Mouse (Mus musculus): ENCODE measurements around the gene Zfp704.

DNA sequence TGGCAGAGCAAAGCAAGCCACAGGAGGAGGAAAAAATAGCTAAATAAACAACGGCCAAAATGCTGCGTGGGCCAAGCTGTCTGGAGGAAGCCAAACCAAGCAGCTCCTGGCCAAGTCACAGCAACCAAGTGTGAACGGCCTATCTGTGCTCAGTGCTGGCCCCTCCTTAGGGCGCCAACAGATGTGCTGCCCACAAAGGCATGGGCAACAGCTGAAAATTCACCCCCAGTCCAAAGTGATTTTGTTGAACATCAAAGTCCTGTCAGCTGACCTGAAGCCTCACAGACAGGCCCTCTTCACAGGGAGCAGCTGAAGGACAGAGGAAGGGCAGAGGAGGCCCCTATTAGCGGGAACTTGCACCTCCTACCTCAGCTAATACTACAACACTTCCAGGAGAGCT, 148.2 kb downstream of the Zfp704 start:
- TF ChIP-seq GATA1 (IDR thresholded peaks at IDR 0.05; ENCODE audit: low read length) (no peak), TAL1 (IDR thresholded peaks at IDR 0.05; ENCODE audit: low read length) (no peak)
